Mouse (Mus musculus) cerebellum, adult 2 months (tissue): ENCODE measurements at regions not wholly inside any gene's neighbourhood (a gene's known extent, or its start where the extent isn't known, plus 50 kb on each side); places are given as distances from the start of the nearest gene placed in this dataset.

ENCODE experiments used
- DNase-seq, 2 experiments: peaks; one replicate each; pipeline ENCODE4 v3.0.0; 2021
- H3K27ac ChIP-seq: fragments of 200-500 bp; 2 replicates; pipeline ENCODE4 v1.5.1; 2012; ENCODE audit warnings: low read length, control low read depth, inconsistent platforms; ENCODE audit not compliant: insufficient read depth
- H3K27me3 ChIP-seq: fragments of 200-500 bp; 2 replicates; pipeline ENCODE4 v1.6.1; 2012; ENCODE audit warnings: inconsistent platforms, mild to moderate bottlenecking, low read length, moderate library complexity; ENCODE audit not compliant: control insufficient read depth, insufficient read depth
- H3K4me1 ChIP-seq: fragments of 200-500 bp; 2 replicates; pipeline ENCODE4 v1.6.1; 2011; ENCODE audit warnings: low read length; ENCODE audit not compliant: control insufficient read depth, insufficient read depth
- H3K4me3 ChIP-seq: fragments of 200-500 bp; replicated peaks from 2 replicates; pipeline ENCODE3; 2011; ENCODE audit warnings: mild to moderate bottlenecking, low read depth, low read length, control low read depth; ENCODE audit not compliant: insufficient read depth
- CTCF ChIP-seq: fragments of 200-500 bp; IDR thresholded peaks from 2 replicates; pipeline ENCODE4 v1.5.1; 2011; ENCODE audit warnings: low read depth, mild to moderate bottlenecking, control low read depth, low read length, moderate library complexity, borderline replicate concordance; ENCODE audit not compliant: insufficient read depth
- POLR2A ChIP-seq: fragments of 200-500 bp; IDR thresholded peaks from 2 replicates; pipeline ENCODE4 v1.6.1; 2011; ENCODE audit warnings: low read length, control low read depth, borderline replicate concordance; ENCODE audit not compliant: insufficient read depth
- WGBS: fragments of 180-500 bp; shearing (Covaris S2); methylation state at CpG from one replicate; pipeline ENCODE4 v1.1.7; 2018; 5-methylcytosine and 5-hydroxymethylcytosine counted together

DNA sequence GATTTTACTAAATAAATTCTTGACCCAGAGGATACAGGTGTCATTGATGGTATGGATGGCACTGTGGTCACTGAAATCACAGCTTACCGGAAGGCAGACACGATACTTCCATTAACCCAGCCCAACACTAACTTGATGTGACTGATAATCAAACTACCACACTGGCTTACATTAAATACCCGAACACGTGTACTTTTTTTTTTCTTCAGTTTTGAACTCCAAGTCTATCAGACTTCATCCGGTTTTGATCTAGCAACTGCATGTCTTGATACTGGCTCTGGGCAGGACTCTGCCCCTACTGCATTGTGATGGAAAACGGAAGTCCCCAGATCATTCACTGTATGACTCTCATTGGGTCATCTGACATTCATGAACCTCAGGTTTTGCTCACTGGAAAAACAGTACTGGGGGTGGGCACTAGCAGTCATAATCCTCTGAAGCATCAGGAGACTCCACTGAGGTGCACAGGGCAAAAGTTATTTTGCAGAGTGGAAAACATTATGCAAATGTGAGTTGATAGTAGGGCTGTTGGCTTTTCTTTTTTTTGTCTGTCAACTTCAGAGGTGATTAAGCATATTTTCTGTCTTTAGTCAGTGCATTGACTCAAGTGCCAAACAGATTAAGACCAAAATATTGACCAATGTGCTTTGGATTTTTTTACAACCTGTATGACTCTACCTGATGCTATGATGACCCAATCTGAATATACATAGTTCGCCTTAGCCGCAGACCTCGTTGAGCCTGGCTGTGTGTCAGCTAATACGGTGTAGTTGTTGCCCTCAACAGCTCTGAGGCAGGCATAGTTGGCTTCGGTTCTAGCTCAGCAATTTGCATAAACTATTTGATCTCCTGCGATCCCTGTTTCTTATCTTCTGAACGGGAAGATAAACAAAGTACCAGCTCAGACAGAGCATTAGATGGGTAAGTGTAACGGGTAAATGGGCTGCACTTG is 174.1 kb upstream of the Cited2 start:
- WGBS, result 89% methylated on average over 14 of the region's 14 CpGs
- Histone ChIP-seq H3K4me3 (no peak overlapping the region), H3K4me1 (no peaks in the 10 kb centered on the region), H3K27me3 (no peaks in the 10 kb centered on the region), H3K27ac (no peak overlapping the region)
- no peak for DNase-seq
- TF ChIP-seq CTCF, result no peak
- no peak for TF ChIP-seq POLR2A

DNA sequence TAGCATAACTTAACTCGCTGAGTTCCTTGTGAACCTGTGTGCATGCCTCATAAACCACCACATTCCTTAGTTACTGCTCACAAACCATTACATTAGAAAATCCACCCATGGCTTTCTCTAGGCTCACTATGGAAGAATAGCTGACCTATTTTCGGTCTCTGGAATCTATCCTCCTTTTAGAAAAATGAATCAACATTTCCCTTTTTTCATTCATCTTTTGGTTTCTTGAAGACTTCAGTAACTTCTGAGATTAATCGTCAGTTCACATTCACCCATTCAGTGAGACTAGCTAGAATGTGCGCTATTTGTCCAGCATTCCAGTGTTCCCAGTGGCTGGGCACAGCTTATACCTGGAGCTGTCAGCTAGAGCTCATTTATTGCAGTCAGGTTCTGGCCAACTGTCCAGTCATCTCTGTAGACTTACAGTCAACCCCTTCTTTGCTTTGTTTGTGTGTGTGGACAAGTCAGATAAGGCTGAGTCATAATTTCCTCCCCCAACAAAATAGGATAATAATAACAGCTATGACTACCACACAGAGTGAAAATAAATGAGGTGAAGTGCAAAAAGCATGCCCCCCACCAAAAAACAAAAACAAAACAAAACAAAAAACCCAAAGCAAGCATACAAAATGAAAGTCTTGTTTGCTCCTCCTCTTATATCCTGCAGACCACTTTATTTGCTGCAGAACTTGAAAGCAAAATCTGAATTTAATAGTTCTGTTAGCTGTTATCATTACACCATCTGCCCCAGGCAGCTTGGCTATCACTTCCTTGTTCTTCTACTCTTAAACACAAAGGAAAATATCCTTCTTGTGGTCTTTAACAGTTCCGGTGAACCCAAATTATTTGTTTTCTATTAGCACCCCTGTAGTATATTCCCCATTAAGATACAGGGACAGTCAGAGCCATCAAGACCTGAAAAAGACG is 173.0 kb upstream of the Cited2 start:
- Histone ChIP-seq H3K27me3 (no peaks in the 10 kb centered on the region), H3K4me1 (no peaks in the 10 kb centered on the region), H3K27ac (no peak overlapping the region), H3K4me3 (no peak overlapping the region)
- TF ChIP-seq CTCF (no peak), POLR2A (no peak)
- WGBS, result 90% methylated on average over 6 of the region's 6 CpGs
- DNase-seq, result no peak

DNA sequence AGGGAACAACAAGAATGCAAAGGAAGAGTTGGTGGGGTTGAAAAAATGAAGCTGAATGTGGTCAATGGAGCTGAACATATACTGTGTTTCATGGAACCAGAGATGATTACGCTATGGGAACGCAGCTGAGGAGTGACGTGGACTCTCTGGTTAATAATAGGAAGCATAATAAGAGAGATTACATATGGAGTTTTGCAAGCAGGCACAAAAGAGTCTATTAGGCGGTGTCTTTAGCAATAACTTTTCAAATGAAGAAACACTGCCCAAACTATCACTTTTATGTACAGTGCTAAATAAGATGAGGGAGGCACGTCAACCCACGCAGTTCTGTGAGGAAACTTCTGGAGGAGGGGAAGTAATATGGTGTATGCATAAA is 172.4 kb upstream of the Cited2 start:
- Histone ChIP-seq H3K27me3 (no peaks in the 10 kb centered on the region), H3K4me1 (no peaks in the 10 kb centered on the region), H3K27ac (no peak overlapping the region), H3K4me3 (no peak overlapping the region)
- DNase-seq, result no peak
- no peak for TF ChIP-seq POLR2A
- no peak for TF ChIP-seq CTCF
- WGBS, result 94% methylated on average over 6 of the region's 6 CpGs

DNA sequence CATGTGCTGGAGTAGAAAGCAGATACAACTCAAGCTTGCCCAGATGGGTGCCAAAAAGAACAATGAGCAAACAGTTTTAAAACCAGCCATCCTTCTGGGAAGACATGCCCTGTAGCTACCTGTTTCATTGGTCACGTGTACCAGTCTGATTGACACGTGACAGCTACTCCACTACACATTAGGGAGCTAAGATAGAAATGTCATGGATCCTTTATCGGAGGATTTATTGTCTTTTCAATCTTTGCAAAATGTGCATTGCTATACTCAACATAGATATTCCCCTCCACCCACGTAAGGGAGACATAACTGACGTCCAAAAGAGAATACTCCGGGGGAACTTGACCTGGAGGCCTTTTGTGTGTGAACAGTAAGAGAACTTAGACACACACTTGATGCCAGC is 171.1 kb upstream of the Cited2 start:
- no peak overlapping the region for H3K27ac ChIP-seq
- DNase-seq, result no peak
- 81% methylated on average over 6 of the region's 6 CpGs for WGBS
- H3K27me3 ChIP-seq, result no peaks in the 10 kb centered on the region
- no peak overlapping the region for H3K4me3 ChIP-seq
- TF ChIP-seq POLR2A (no peak), CTCF (no peak)
- no peaks in the 10 kb centered on the region for H3K4me1 ChIP-seq

DNA sequence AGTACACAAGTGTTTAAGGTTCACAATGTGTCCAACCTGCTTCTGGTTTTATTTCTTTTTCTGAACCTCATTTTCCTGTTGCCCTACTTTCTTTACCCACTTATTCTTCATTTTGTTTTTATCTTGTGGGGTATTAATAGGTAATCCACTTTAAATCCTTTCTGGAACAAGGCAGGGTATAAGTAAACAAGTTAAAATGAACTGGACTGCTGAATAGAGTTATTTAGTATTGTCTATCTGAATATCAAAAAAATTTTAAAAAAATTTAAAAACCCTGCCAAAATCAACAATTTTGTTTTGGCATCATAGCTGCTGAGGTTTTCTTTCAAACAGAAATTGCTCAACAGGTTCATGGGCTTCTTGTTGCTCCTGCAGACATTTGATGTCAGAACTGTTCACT is 170.7 kb upstream of the Cited2 start:
- no peak overlapping the region for H3K4me3 ChIP-seq
- H3K4me1 ChIP-seq, result no peaks in the 10 kb centered on the region
- TF ChIP-seq CTCF (no peak), POLR2A (no peak)
- no peak for DNase-seq
- H3K27ac ChIP-seq, result no peak overlapping the region
- no peaks in the 10 kb centered on the region for H3K27me3 ChIP-seq

DNA sequence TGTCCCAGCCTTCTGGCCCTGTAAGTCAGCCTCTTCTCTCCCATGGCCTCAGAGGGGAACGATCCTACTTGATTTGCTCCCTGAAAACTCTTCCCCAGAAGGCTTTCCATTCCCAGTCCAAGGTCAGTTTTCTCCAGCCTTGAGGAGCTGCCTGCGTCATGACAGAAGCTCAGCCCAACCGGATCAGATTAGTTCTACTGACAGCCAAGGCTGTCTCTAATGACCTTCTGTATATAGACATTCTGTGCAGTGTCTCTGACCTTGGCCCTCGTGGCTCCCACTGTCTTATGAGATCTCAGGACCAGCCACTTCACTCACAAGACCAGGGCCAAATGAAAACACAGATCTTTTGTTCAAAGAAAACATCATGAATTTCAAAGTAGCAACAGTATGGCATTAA is 166.6 kb upstream of the Cited2 start:
- no peaks in the 10 kb centered on the region for H3K27me3 ChIP-seq
- H3K4me1 ChIP-seq, result no peaks in the 10 kb centered on the region
- H3K27ac ChIP-seq, result no peak overlapping the region
- no peak overlapping the region for H3K4me3 ChIP-seq
- no peak for TF ChIP-seq POLR2A
- TF ChIP-seq CTCF, result no peak
- WGBS, result 71% methylated on average over 4 of the region's 4 CpGs
- no peak for DNase-seq

DNA sequence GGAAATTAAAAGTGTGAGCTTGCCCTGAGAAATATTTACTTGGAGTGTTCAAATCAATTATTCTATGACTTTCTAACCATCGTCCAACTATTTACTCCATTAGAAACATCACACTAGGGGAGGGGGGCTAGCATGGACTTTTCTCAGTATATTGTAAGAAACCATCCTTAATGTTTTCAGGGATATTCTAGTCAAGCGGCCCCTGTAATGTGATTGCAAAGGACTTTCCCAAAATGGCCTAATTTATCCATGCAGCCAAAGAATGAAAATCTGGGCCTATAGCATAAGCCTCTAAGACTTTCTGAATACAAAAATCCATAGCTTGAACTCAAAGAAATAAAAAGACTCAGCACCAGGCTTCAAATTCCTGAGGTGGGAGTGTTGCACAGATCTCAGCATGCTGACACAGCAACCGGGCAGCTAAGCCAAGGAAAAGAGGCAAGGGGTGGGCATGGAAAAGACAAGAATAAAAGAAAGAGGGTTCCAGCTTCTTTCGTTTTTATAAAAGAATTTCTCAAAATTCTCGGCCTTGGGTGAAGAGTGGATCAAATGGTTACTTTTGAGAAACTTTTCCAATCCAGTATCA is 163.6 kb upstream of the Cited2 start:
- H3K27ac ChIP-seq, result no peak overlapping the region
- TF ChIP-seq CTCF (no peak), POLR2A (no peak)
- no peak for DNase-seq
- H3K4me1 ChIP-seq, result 0 out of 2 replicates have a peak, but pooled peaks cover 2% of the 10 kb centered on the region
- no peaks in the 10 kb centered on the region for H3K27me3 ChIP-seq
- H3K4me3 ChIP-seq, result no peak overlapping the region
- 62% methylated on average over 5 of the region's 5 CpGs for WGBS
